Mouse (Mus musculus) midbrain, embryonic 12.5 days (tissue): ENCODE data around the gene Letmd1. TPM values are rescaled to one million over a fixed set of nuclear protein-coding genes. Genes with fewer than 3 reads are reported as not detected.
A peak's percentile ranks its signal among the peaks of the same experiment; 100 is the strongest.
"Not testable (repeated sequence)": the region's sequence is repeated elsewhere in the genome, so short reads cannot be mapped to it uniquely, and the experiment has no call there.

Experiments used
- ATAC-seq: fragments of 200-750 bp; cut with Nextera tagmentation; 2 replicates; pipeline ENCODE4 v1.8.0; 2017; ENCODE audit warnings: low read depth, moderate TSS enrichment, moderate library complexity; ENCODE audit not compliant: low FRiP score
- H3K27ac ChIP-seq: fragments of 300-500 bp; sonication (generic); replicated peaks from 2 replicates; pipeline ENCODE4 v1.5.1; 2016; ENCODE audit warnings: mild to moderate bottlenecking
- H3K27me3 ChIP-seq: fragments of 300-500 bp; sonication (generic); 2 replicates; pipeline ENCODE4 v1.6.1; 2016; ENCODE audit warnings: mild to moderate bottlenecking
- H3K36me3 ChIP-seq: fragments of 300-500 bp; sonication (generic); 2 replicates; pipeline ENCODE4 v1.6.1; 2016
- H3K4me1 ChIP-seq: fragments of 300-500 bp; sonication (generic); 2 replicates; pipeline ENCODE4 v1.6.1; 2016
- H3K4me2 ChIP-seq: fragments of 300-500 bp; sonication (generic); replicated peaks from 2 replicates; pipeline ENCODE4 v1.6.1; 2016; ENCODE audit warnings: mild to moderate bottlenecking, moderate library complexity
- H3K4me3 ChIP-seq: fragments of 300-500 bp; sonication (generic); 2 replicates; pipeline ENCODE4 v1.5.1; 2016; ENCODE audit warnings: mild to moderate bottlenecking
- H3K9ac ChIP-seq: fragments of 300-500 bp; sonication (generic); replicated peaks from 2 replicates; pipeline ENCODE4 v1.6.1; 2016; ENCODE audit warnings: mild to moderate bottlenecking, moderate library complexity
- H3K9me3 ChIP-seq: fragments of 300-500 bp; sonication (generic); 2 replicates; pipeline ENCODE4 v1.6.1; 2016; ENCODE audit warnings: mild to moderate bottlenecking
- WGBS: fragments of 180-500 bp; shearing (Covaris S2); methylation state at CpG from one replicate; pipeline ENCODE4 v1.1.7; 2016; 5-methylcytosine and 5-hydroxymethylcytosine counted together
- polyA plus RNA-seq: library from polyadenylated mRNA; unstranded; fragments of >200 nt; fragmentation: Nextera tagmentation; extraction: Ambion mirVana; gene quantifications from 2 replicates; pipeline ENCODE4 v1.2.1, GENCODE M21; 2016

Gene Letmd1
- polyA plus RNA-seq, 1 experiment from 2014 or later, result 42.2 TPM

GRCm38 (mm10) chr15:100485576-100485975, 16.8 kb downstream of the Letmd1 start:
- Histone ChIP-seq H3K9ac (no peak overlapping the region), H3K4me3 (no peak overlapping the region), H3K4me1 (peaks cover 16% of the 10 kb centered on the region), H3K27ac (no peak overlapping the region), H3K27me3 (no peaks in the 10 kb centered on the region), H3K9me3 (no peaks in the 10 kb centered on the region), H3K4me2 (no peak overlapping the region), H3K36me3 (peaks cover 82% of the 10 kb centered on the region)
- 92% methylated on average over 3 of the region's 3 CpGs for WGBS
- ATAC-seq, result no peak

DNA sequence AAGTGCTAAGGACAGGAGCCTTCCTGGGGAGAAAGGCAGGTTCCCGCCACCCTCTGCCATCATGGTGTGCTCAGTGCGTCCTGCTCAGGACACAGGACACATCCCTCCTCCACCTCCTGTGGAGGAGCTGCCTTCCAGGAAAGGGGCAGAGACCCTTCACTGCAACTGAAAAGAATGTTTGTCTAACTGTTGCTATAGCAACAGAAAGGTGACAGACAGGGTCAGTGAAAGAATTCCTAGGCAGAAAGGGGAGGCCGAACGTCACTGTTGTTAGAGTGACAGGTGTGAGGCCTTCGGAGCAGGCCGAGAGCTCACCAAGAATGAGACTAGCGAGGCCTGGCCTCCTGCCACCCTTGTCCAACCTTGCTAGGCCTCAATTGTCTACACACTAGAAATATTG, 17.6 kb downstream of the Letmd1 start:
- Histone ChIP-seq H3K27ac (no peak overlapping the region), H3K27me3 (no peaks in the 10 kb centered on the region), H3K9ac (no peak overlapping the region), H3K36me3 (peaks cover 73% of the 10 kb centered on the region), H3K4me1 (peaks cover 22% of the 10 kb centered on the region), H3K4me3 (no peak overlapping the region), H3K9me3 (no peaks in the 10 kb centered on the region), H3K4me2 (no peak overlapping the region)
- WGBS, result 8% methylated on average over 7 of the region's 7 CpGs
- no peak for ATAC-seq

- Histone ChIP-seq H3K27ac (no peak overlapping the region), H3K9ac (no peak overlapping the region), H3K4me3 (no peak overlapping the region), H3K4me2 (no peak overlapping the region), H3K4me1 (peaks cover 27% of the 10 kb centered on the region), H3K27me3 (no peaks in the 10 kb centered on the region), H3K9me3 (no peaks in the 10 kb centered on the region), H3K36me3 (peaks cover 67% of the 10 kb centered on the region)
- WGBS, result 90% methylated on average over 2 of the region's 2 CpGs
- ATAC-seq, result no peak
Observed at GRCm38 (mm10) chr15:100487050-100487449, 18.2 kb downstream of the Letmd1 start.

- 88% methylated on average over 1 of the region's 1 CpGs for WGBS
- H3K4me3 ChIP-seq, H3K9ac ChIP-seq, ATAC-seq, H3K4me2 ChIP-seq, H3K27me3 ChIP-seq, H3K9me3 ChIP-seq, H3K27ac ChIP-seq: not testable (repeated sequence)
- Histone ChIP-seq H3K36me3 (peaks cover 54% of the 10 kb centered on the region), H3K4me1 (peaks cover 39% of the 10 kb centered on the region)
Observed at GRCm38 (mm10) chr15:100488297-100488696, 19.5 kb downstream of the Letmd1 start.

DNA sequence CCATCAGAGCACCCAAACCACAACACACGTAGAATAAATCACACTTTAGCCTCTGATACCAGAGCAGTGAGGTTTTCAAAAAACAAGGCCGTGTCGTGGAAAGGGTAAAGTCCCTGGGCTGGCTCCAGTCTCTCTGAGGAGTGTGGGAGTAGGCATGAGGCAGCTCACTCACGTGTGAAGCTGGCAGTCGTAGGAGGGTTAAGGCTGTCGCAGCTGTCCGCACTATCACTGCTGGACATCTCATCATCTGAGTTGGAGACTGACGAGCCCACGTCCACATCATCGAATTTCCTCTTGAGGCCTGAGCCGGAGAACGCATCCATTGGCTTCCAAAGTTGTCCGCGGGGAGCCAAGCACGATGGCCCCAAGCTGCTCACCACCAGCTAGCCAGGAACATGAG, 20.4 kb downstream of the Letmd1 start:
- Histone ChIP-seq H3K9ac (no peak overlapping the region), H3K36me3 (peaks cover 45% of the 10 kb centered on the region), H3K4me1 (peaks cover 49% of the 10 kb centered on the region), H3K9me3 (no peaks in the 10 kb centered on the region), H3K27me3 (no peaks in the 10 kb centered on the region), H3K27ac (no peak overlapping the region), H3K4me2 (no peak overlapping the region), H3K4me3 (no peak overlapping the region)
- no peak for ATAC-seq
- 88% methylated on average over 15 of the region's 15 CpGs for WGBS

GRCm38 (mm10) chr15:100491966-100492365, 23.1 kb downstream of the Letmd1 start:
- Histone ChIP-seq H3K36me3 (peaks cover 27% of the 10 kb centered on the region), H3K4me1 (peaks cover 42% of the 10 kb centered on the region), H3K9me3 (no peaks in the 10 kb centered on the region), H3K27ac (no peak overlapping the region; the same call in 1 of the 2 replicates), H3K9ac (no peak overlapping the region), H3K4me3 (no peak overlapping the region), H3K4me2 (peak overlapping the region; percentile 87; the same call in 1 of the 2 replicates), H3K27me3 (no peaks in the 10 kb centered on the region)
- whole genome bisulfite sequencing, result 82% methylated on average over 9 of the region's 9 CpGs
- no peak for ATAC-seq

DNA sequence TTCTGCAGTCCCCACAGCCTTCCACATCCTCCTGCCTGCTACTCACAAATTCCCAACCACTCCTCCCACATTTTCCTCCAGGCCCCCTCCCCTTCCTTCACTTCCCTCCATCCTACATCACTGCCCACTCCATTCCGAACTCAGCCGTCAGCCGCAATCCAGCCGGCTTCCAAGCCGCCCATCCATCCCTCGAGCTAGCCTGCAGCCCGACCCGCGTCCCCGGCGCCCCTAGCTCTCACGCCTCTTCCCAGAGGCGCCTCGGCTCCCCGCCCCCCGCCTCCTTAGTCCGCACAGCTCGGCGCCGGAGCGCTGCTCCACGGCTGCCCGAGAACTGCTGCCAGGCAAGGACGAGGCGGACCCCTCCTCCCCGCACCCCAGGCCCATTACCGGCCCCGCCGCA, 25.8 kb downstream of the Letmd1 start:
- Histone ChIP-seq H3K36me3 (0 out of 2 replicates have a peak, but pooled peaks cover under 1% of the 10 kb centered on the region), H3K4me2 (peak overlapping the region; percentile 87), H3K27ac (peak overlapping the region; percentile 97), H3K4me3 (peak overlapping the region; percentile 86), H3K27me3 (no peaks in the 10 kb centered on the region), H3K9me3 (no peaks in the 10 kb centered on the region), H3K9ac (peak overlapping the region; percentile 93), H3K4me1 (peaks cover 40% of the 10 kb centered on the region)
- peak; percentile 90 for ATAC-seq
- under 1% methylated on average over 28 of the region's 29 CpGs for WGBS

GRCm38 (mm10) chr15:100495102-100495501, 26.3 kb downstream of the Letmd1 start, which contains the start of gene Csrnp2:
Gene Csrnp2, minus strand, starts transcription at chr15:100495488.
- Histone ChIP-seq H3K36me3 (no peaks in the 10 kb centered on the region), H3K27ac (peak within 1 kb of the TSS; percentile 97), H3K9ac (peak within 1 kb of the TSS; percentile 93), H3K4me2 (peak within 1 kb of the TSS; percentile 87), H3K4me3 (peak within 1 kb of the TSS; percentile 86), H3K27me3 (no peaks in the 10 kb centered on the region), H3K9me3 (no peaks in the 10 kb centered on the region), H3K4me1 (peaks cover 40% of the 10 kb centered on the region)
- under 1% methylated on average over 40 of the region's 40 CpGs for WGBS
- peak; percentile 99 for ATAC-seq

GRCm38 (mm10) chr15:100499506-100499905, 30.7 kb downstream of the Letmd1 start:
- not testable (repeated sequence) for H3K27ac ChIP-seq, H3K4me1 ChIP-seq, H3K4me3 ChIP-seq, H3K9ac ChIP-seq, H3K27me3 ChIP-seq, H3K9me3 ChIP-seq, H3K4me2 ChIP-seq, ATAC-seq
- 92% methylated on average over 8 of the region's 8 CpGs for WGBS
- peaks cover 18% of the 10 kb centered on the region for H3K36me3 ChIP-seq

GRCm38 (mm10) chr15:100508454-100509167, 39.8 kb downstream of the Letmd1 start:
- 93% methylated on average over 13 of the region's 13 CpGs for WGBS
- no peaks in the 10 kb centered on the region for H3K4me1 ChIP-seq
- H3K27ac ChIP-seq, result no peak overlapping the region
- H3K4me2 ChIP-seq, result no peak overlapping the region
- ATAC-seq, result no peak
- no peak overlapping the region for H3K4me3 ChIP-seq
- peaks cover 92% of the 10 kb centered on the region for H3K36me3 ChIP-seq
- H3K9me3 ChIP-seq, result no peaks in the 10 kb centered on the region
- no peaks in the 10 kb centered on the region for H3K27me3 ChIP-seq
- no peak overlapping the region for H3K9ac ChIP-seq

DNA sequence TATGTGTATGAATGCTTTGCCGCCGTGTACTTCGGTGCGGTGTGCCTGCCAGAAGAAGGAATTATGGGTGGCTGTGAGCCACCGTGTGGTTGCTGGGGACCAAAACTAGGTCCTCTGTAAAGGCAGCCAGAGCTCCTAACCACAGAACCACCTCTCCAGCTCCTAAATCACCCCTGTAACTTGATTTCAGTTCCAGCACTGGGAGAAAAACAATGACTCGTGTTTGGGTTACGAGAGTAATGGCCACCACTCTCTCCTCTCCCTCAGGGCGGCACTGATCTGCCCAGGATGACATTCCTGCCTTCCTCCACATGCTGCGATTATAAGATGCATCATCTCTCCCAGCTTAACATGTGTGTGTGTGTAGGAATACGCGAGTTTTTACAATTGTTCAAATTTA, 41.2 kb downstream of the Letmd1 start:
- no peak for ATAC-seq
- peaks cover 91% of the 10 kb centered on the region for H3K36me3 ChIP-seq
- 93% methylated on average over 11 of the region's 11 CpGs for WGBS

GRCm38 (mm10) chr15:100513387-100513786, 44.6 kb downstream of the Letmd1 start:
- no peak for ATAC-seq

More for the DNA sequence above, 41.2 kb downstream of the Letmd1 start:
- Histone ChIP-seq H3K4me3 (no peak overlapping the region), H3K27me3 (no peaks in the 10 kb centered on the region), H3K9ac (no peak overlapping the region), H3K4me1 (no peaks in the 10 kb centered on the region), H3K4me2 (no peak overlapping the region), H3K9me3 (no peaks in the 10 kb centered on the region), H3K27ac (no peak overlapping the region)

More at GRCm38 (mm10) chr15:100513387-100513786, 44.6 kb downstream of the Letmd1 start:
- H3K9me3 ChIP-seq, result no peaks in the 10 kb centered on the region
- H3K9ac ChIP-seq, result no peak overlapping the region
- peaks cover 80% of the 10 kb centered on the region for H3K36me3 ChIP-seq
- no peaks in the 10 kb centered on the region for H3K27me3 ChIP-seq
- H3K4me3 ChIP-seq, result no peak overlapping the region
- H3K4me2 ChIP-seq, result no peak overlapping the region
- no peak overlapping the region for H3K27ac ChIP-seq
- WGBS, result 92% methylated on average over 4 of the region's 4 CpGs
- H3K4me1 ChIP-seq, result no peaks in the 10 kb centered on the region
